27 mouse cellular contexts compared by ENCODE assay signal in the genomic region with DNA sequence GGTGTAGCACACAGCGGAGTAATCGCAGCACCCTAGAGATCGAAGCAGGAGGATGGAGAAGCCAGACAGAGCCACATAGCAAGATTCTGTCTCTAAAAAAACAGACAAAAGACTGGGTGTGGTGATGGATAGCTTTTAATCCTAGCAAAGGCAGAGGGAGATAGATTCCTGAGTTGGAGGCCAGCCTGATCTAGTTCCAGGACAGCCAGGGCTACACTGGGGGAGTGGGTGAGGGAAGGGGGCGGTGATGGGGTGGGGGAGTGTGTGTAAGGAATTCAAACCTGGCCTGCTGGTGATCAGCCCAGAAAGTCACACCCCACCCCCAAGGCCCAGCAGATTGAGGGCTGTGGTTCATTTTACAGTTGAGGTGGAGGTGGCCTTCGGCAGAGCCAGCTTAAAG. TPM values are rescaled to one million over a fixed set of nuclear protein-coding genes. Genes with fewer than 3 reads are reported as not detected.
DNase-seq lines count a peak whose midpoint lies in the region; TF ChIP-seq lines count a peak whose summit lies in the region.
"Had no signal": no experiment of that assay in that cellular context is flagged by ENCODE, and none has a peak within 500 bp of the region (broad histone marks: within the 10 kb centered on the region; RNA-seq: fewer than 3 reads in every experiment).

No protein-coding gene starts in this region.

- no peak for DNase-seq in left cerebral cortex, adult 2 months (ENCODE audit: extremely low spot score in 1 of 2, low spot score in 2 of 2)
- no peak for DNase-seq in left cerebral cortex, postnatal 14 days (ENCODE audit: low spot score in 2 of 2)
- DNase-seq in ES-E14 (ENCODE audit: low read depth, low spot score) (no peak), ZHBTc4 (ENCODE audit: low read depth, low spot score) (peak; percentile 93), adipocyte (ENCODE audit: low spot score) (no peak)
- no peak for DNase-seq in midbrain, embryonic 10.5 days (ENCODE audit: low spot score)
- DNase-seq in left cerebral cortex, adult 9 months (ENCODE audit: low spot score in 2 of 2): no peak
- DNase-seq: adrenal gland, postnatal 10 days; adrenal gland, postnatal 36 days; B cell, adult 2 months; cerebellum, adult 18-20 months; cerebellum, adult 9-10 months; cerebellum, postnatal 14 days; forebrain, postnatal 0 days; gastrocnemius, adult 2 months; gastrocnemius, postnatal 14 days; heart, adult 11 months; heart, postnatal 10 days; heart, postnatal 36 days had no signal

- H3K4me3 ChIP-seq in left cerebral cortex, adult 2 months: no peak overlapping the region
- no peak overlapping the region for H3K4me3 ChIP-seq in ES-E14 (ENCODE audit: insufficient read depth in 1 of 2, low read depth in 1 of 2, low read length in 2 of 2, poor library complexity in 1 of 2, severe bottlenecking in 1 of 2)
- H3K4me3 ChIP-seq in midbrain, embryonic 10.5 days: no peak overlapping the region
- H3K4me3 ChIP-seq: embryonic facial prominence, embryonic 12.5 days; embryonic facial prominence, embryonic 15.5 days; heart, embryonic 12.5 days; heart, embryonic 15.5 days; hindbrain, embryonic 10.5 days; hindbrain, embryonic 13.5 days; intestine, embryonic 15.5 days had no signal

- no peak for TF ChIP-seq CTCF in left cerebral cortex, adult 2 months (IDR thresholded peaks at IDR 0.05)

- H3K27me3 ChIP-seq in midbrain, embryonic 10.5 days (ENCODE audit: low read depth, poor library complexity, severe bottlenecking): no peaks in the 10 kb centered on the region
- H3K27me3 ChIP-seq: CH12.LX; embryonic facial prominence, embryonic 12.5 days; embryonic facial prominence, embryonic 15.5 days; heart, embryonic 15.5 days; hindbrain, embryonic 13.5 days; intestine, embryonic 15.5 days had no signal

- peak overlapping the region; percentile 99 for H3K27ac ChIP-seq in left cerebral cortex, adult 2 months
- peak overlapping the region; percentile 51 for H3K27ac ChIP-seq in ES-E14 (ENCODE audit: insufficient read depth, low read depth, low read length, poor library complexity, severe bottlenecking)
- H3K27ac ChIP-seq in midbrain, embryonic 10.5 days (replicated peaks): no peak overlapping the region
- H3K27ac ChIP-seq: embryonic facial prominence, embryonic 12.5 days; embryonic facial prominence, embryonic 15.5 days; heart, embryonic 15.5 days; hindbrain, embryonic 10.5 days; hindbrain, embryonic 13.5 days; intestine, embryonic 15.5 days had no signal

- H3K36me3 ChIP-seq in ES-E14 (ENCODE audit: control insufficient read depth, insufficient read depth, low read length, poor library complexity, severe bottlenecking): no peaks in the 10 kb centered on the region
- no peaks in the 10 kb centered on the region for H3K36me3 ChIP-seq in midbrain, embryonic 10.5 days
- H3K36me3 ChIP-seq: embryonic facial prominence, embryonic 12.5 days; embryonic facial prominence, embryonic 15.5 days; heart, embryonic 12.5 days; heart, embryonic 15.5 days; hindbrain, embryonic 10.5 days; hindbrain, embryonic 13.5 days; intestine, embryonic 15.5 days had no signal

- intact Hi-C loops in left cerebral cortex, adult 2 months (cut with DNase I): no loop called here
- intact Hi-C loops in left cerebral cortex, postnatal 14 days (cut with DNase I): no loop called here

- 91% methylated on average over 5 of the region's 5 CpGs for WGBS in midbrain, embryonic 10.5 days

- in situ Hi-C loops in ES-E14 (cut with MboI; ENCODE audit: low sequenced_read_pairs in 2 of 2, unreplicated experiment in 2 of 2): no loop called here

- no peaks in the 10 kb centered on the region for H3K9me3 ChIP-seq in ES-E14 (ENCODE audit: control insufficient read depth, insufficient read depth, low read depth, low read length)
- no peaks in the 10 kb centered on the region for H3K9me3 ChIP-seq in midbrain, embryonic 10.5 days (replicated peaks)
- H3K9me3 ChIP-seq: embryonic facial prominence, embryonic 12.5 days; embryonic facial prominence, embryonic 15.5 days; heart, embryonic 12.5 days; heart, embryonic 15.5 days; hindbrain, embryonic 10.5 days; hindbrain, embryonic 13.5 days; intestine, embryonic 15.5 days had no signal

- H3K9ac ChIP-seq in ES-E14 (ENCODE audit: insufficient read depth, low read depth, low read length, poor library complexity, severe bottlenecking): peak overlapping the region; percentile 3; the same call in 1 of the 2 replicates
- H3K9ac ChIP-seq: embryonic facial prominence, embryonic 12.5 days; embryonic facial prominence, embryonic 15.5 days; forebrain, postnatal 0 days; heart, embryonic 12.5 days; heart, embryonic 15.5 days had no signal

- peaks cover 4 to 54% of the 10 kb centered on the region in 2 experiments; a peak in 3 of 4 replicates for H3K4me1 ChIP-seq in ES-E14 (ENCODE audit: control insufficient read depth in 2 of 2, insufficient read depth in 2 of 2, low read length in 2 of 2, poor library complexity in 1 of 2)
- peaks cover 14% of the 10 kb centered on the region for H3K4me1 ChIP-seq in midbrain, embryonic 10.5 days

TF ChIP-seq in ES-E14, 5 proteins besides CTCF, POLR2A, EP300 and RAD21:
- TF ChIP-seq HCFC1 (IDR thresholded peaks at IDR 0.05; ENCODE audit: borderline replicate concordance, insufficient read depth, low read length) (no peak), ZNF384 (IDR thresholded peaks at IDR 0.05; ENCODE audit: low read depth, low read length) (0 out of 2 replicates have a peak, but pooled peaks have one; percentile 18), MAFK (IDR thresholded peaks at IDR 0.05; ENCODE audit: insufficient read depth, low read depth, low read length) (no peak), CHD2 (IDR thresholded peaks at IDR 0.05; ENCODE audit: low read depth, low read length) (no peak)

RNA-seq across cellular contexts. Expression of a gene that starts 34.9 kb away (rescaled TPM):
- total RNA-seq in left cerebral cortex, adult 2 months (2021): 100 to 1,000 TPM; 207 to 234 TPM
- 100 to 1,000 TPM; 184 to 221 TPM for total RNA-seq in left cerebral cortex, postnatal 14 days (2021)
- 3.0 and 3.6 TPM in 2 replicates for total RNA-seq in ES-E14 (2012; rRNA removed)
- polyA plus RNA-seq in midbrain, embryonic 10.5 days (2016; fragmentation: Nextera tagmentation; extraction: Ambion mirVana): 4.9 and 5.0 TPM in 2 replicates

RNA-seq across cellular contexts. Expression of a gene that starts 49.5 kb away (rescaled TPM):
- 100 to 1,000 TPM; 103 TPM for total RNA-seq in left cerebral cortex, adult 2 months (2021)
- total RNA-seq in left cerebral cortex, postnatal 14 days (2021): 100 to 1,000 TPM in 1 of 2 experiments, 10 to 100 TPM in 1; 98.4 to 107 TPM
- 4.6 and 5.4 TPM in 2 replicates for total RNA-seq in ES-E14 (2012; rRNA removed)
- 0.20 and 0.51 TPM in 2 replicates for polyA plus RNA-seq in midbrain, embryonic 10.5 days (2016; fragmentation: Nextera tagmentation; extraction: Ambion mirVana)

Comparison
In these comparisons a context has a peak if more than half of its experiments do, and no peak if none do; other contexts are left out.
1. RNA of a gene that starts 34.9 kb away (total RNA-seq): 207 to 234 TPM in left cerebral cortex, adult 2 months and 184 to 221 TPM in left cerebral cortex, postnatal 14 days; 3.0 to 3.6 TPM in ES-E14; every median in the first group is over 10 times any median in the second.
2. RNA of a gene that starts 49.5 kb away (total RNA-seq): 98.4 to 107 TPM in left cerebral cortex, postnatal 14 days and 103 TPM in left cerebral cortex, adult 2 months; 4.6 to 5.4 TPM in ES-E14; every median in the first group is over 10 times any median in the second.